Mouse (Mus musculus): ENCODE data around the gene Mapt.

Gene Mapt

GRCm38 (mm10) chr11:104316685-104317400 lies 85.7 kb downstream of the Mapt start:
- no peak for DNase-seq

- DNase-seq = no peak
These were observed 86.4 kb downstream of the Mapt start for GRCm38 (mm10) chr11:104317631-104318030.

GRCm38 (mm10) chr11:104318940-104319781 lies 88.0 kb downstream of the Mapt start:
- no peak for DNase-seq

GRCm38 (mm10) chr11:104320511-104320910 lies 89.3 kb downstream of the Mapt start:
- no peak for DNase-seq

- DNase-seq = no peak
These were observed 91.0 kb downstream of the Mapt start for GRCm38 (mm10) chr11:104322142-104322541.

GRCm38 (mm10) chr11:104327462-104327861 lies 96.3 kb downstream of the Mapt start:
- no peak for DNase-seq

- DNase-seq = no peak
These were observed 96.8 kb downstream of the Mapt start for GRCm38 (mm10) chr11:104327946-104328345.

- DNase-seq = no peak
These were observed 98.2 kb downstream of the Mapt start for GRCm38 (mm10) chr11:104329185-104329926.

- DNase-seq = no peak
These were observed 99.0 kb downstream of the Mapt start for GRCm38 (mm10) chr11:104330151-104330550.

- DNase-seq = no peak
These were observed 100.0 kb downstream of the Mapt start for GRCm38 (mm10) chr11:104331208-104331607.

GRCm38 (mm10) chr11:104332105-104332504 lies 100.9 kb downstream of the Mapt start:
- DNase-seq = no peak

GRCm38 (mm10) chr11:104334115-104334514 lies 102.9 kb downstream of the Mapt start:
- DNase-seq = no peak

- DNase-seq = no peak
These were observed 103.8 kb downstream of the Mapt start for GRCm38 (mm10) chr11:104334946-104335345.

GRCm38 (mm10) chr11:104346931-104347330 lies 115.7 kb downstream of the Mapt start:
- peak; percentile 26 to 35 for DNase-seq

GRCm38 (mm10) chr11:104361790-104362189 lies 130.6 kb downstream of the Mapt start:
- DNase-seq = peak; percentile 50 to 61

GRCm38 (mm10) chr11:104362704-104363103 lies 131.5 kb downstream of the Mapt start:
- no peak for DNase-seq

GRCm38 (mm10) chr11:104363823-104364600 lies 132.8 kb downstream of the Mapt start:
- no peak for DNase-seq

- peak; percentile 31 to 38 for DNase-seq
These were observed 136.4 kb downstream of the Mapt start for GRCm38 (mm10) chr11:104367486-104368190.

- no peak for DNase-seq
These were observed 145.1 kb downstream of the Mapt start for GRCm38 (mm10) chr11:104376291-104376690.

GRCm38 (mm10) chr11:104379635-104380034 lies 148.4 kb downstream of the Mapt start:
- DNase-seq = peak; percentile 21 to 30
